Mouse (Mus musculus) CH12.LX (cell line): ENCODE data around the gene Gpat3. TPM values are rescaled to one million over a fixed set of nuclear protein-coding genes. Genes with fewer than 3 reads are reported as not detected.

Experiments
- DNase-seq: peaks from one replicate; pipeline ENCODE4 v3.0.0-alpha.2; 2013; ENCODE audit errors: extremely low read depth
- H3K27ac ChIP-seq: 2 replicates; pipeline ENCODE4 v1.5.1; 2012; ENCODE audit warnings: low read depth, mild to moderate bottlenecking, control low read depth, moderate library complexity; ENCODE audit not compliant: insufficient read depth
- H3K27me3 ChIP-seq: replicated peaks from 2 replicates; pipeline ENCODE3; 2012; ENCODE audit warnings: inconsistent platforms
- H3K36me3 ChIP-seq, 2 experiments: replicated peaks in 1 of 2; 2 replicates each; pipeline versions ENCODE3 to v1.6.1; 2012; ENCODE audit warnings: inconsistent platforms in 1 of 2, low read length in 1 of 2, mild to moderate bottlenecking in 1 of 2, mixed read lengths in 1 of 2, moderate library complexity in 1 of 2; ENCODE audit not compliant: control insufficient read depth in 1 of 2, insufficient read depth in 1 of 2
- H3K4me1 ChIP-seq, 2 experiments: 2 replicates each; pipeline ENCODE4 v1.6.1; 2012; ENCODE audit warnings: inconsistent platforms in 1 of 2, moderate library complexity in 1 of 2; ENCODE audit not compliant: insufficient read depth in 2 of 2, control insufficient read depth in 1 of 2
- H3K4me2 ChIP-seq: 2 replicates; pipeline ENCODE4 v1.6.1; 2012; ENCODE audit warnings: low read depth, mild to moderate bottlenecking, control low read depth; ENCODE audit not compliant: poor library complexity, insufficient read depth, severe bottlenecking
- H3K4me3 ChIP-seq, 3 experiments: fragments of 150-350 bp in 1 of 3; sonication (generic) in 1 of 3; replicated peaks in 1 of 3; 2 replicates each; pipeline versions ENCODE3 to v1.5.1; 2011 to 2012; ENCODE audit warnings: low read depth in 2 of 3, low read length in 2 of 3, mild to moderate bottlenecking in 2 of 3, moderate library complexity in 2 of 3, control low read depth in 1 of 3, improper control_type of control experiment in 1 of 3, inconsistent platforms in 1 of 3, mixed read lengths in 1 of 3; ENCODE audit not compliant: poor library complexity in 1 of 3
- H3K79me2 ChIP-seq: replicated peaks from 2 replicates; pipeline ENCODE4 v1.6.1; 2012; ENCODE audit warnings: mild to moderate bottlenecking, moderate library complexity; ENCODE audit not compliant: control insufficient read depth, poor library complexity, insufficient read depth, severe bottlenecking; ENCODE audit errors: extremely low read depth
- H3K9ac ChIP-seq: 2 replicates; pipeline ENCODE4 v1.6.1; 2012; ENCODE audit warnings: low read depth, mild to moderate bottlenecking, control low read depth, moderate library complexity; ENCODE audit not compliant: insufficient read depth
- H3K9me3 ChIP-seq: replicated peaks from 2 replicates; pipeline ENCODE3; 2012; ENCODE audit warnings: low read length, inconsistent platforms, mixed read lengths
- BHLHE40 ChIP-seq: IDR thresholded peaks from 2 replicates; pipeline ENCODE4 v1.6.1; 2011; ENCODE audit warnings: mild to moderate bottlenecking, low read depth, low read length, improper control_type of control experiment
- E2F4 ChIP-seq: IDR thresholded peaks from 2 replicates; pipeline ENCODE4 v1.6.1; 2011; ENCODE audit warnings: low read depth, low read length, improper control_type of control experiment; ENCODE audit not compliant: insufficient replicate concordance
- ELF1 ChIP-seq: IDR thresholded peaks from 2 replicates; pipeline ENCODE4 v1.6.1; 2014; ENCODE audit warnings: low read depth, mild to moderate bottlenecking, inconsistent platforms, low read length, improper control_type of control experiment
- ETS1 ChIP-seq: conservative IDR thresholded peaks from 2 replicates; pipeline ENCODE4 v1.6.1; 2012; ENCODE audit warnings: low read depth, mild to moderate bottlenecking, inconsistent platforms, low read length, improper control_type of control experiment, moderate library complexity
- GABPA ChIP-seq: IDR thresholded peaks from 2 replicates; pipeline ENCODE4 v1.6.1; 2012; ENCODE audit warnings: low read depth, low read length, improper control_type of control experiment, inconsistent platforms; ENCODE audit not compliant: insufficient replicate concordance
- HCFC1 ChIP-seq: IDR thresholded peaks from 2 replicates; pipeline ENCODE4 v1.6.1; 2012; ENCODE audit warnings: low read depth, mild to moderate bottlenecking, inconsistent platforms, low read length, improper control_type of control experiment
- JUN ChIP-seq: IDR thresholded peaks from 2 replicates; pipeline ENCODE4 v1.6.1; 2011; ENCODE audit warnings: low read depth, mild to moderate bottlenecking, low read length, improper control_type of control experiment, moderate library complexity; ENCODE audit not compliant: insufficient read depth
- JUND ChIP-seq: conservative IDR thresholded peaks from 2 replicates; pipeline ENCODE4 v1.6.1; 2011; ENCODE audit warnings: low read depth, low read length, improper control_type of control experiment
- KAT2A ChIP-seq: IDR thresholded peaks from 2 replicates; pipeline ENCODE4 v1.6.1; 2012; ENCODE audit warnings: low read length, improper control_type of control experiment, inconsistent platforms; ENCODE audit not compliant: insufficient replicate concordance
- MAFK ChIP-seq: IDR thresholded peaks from 2 replicates; pipeline ENCODE4 v1.6.1; 2011; ENCODE audit warnings: low read length, improper control_type of control experiment; ENCODE audit not compliant: insufficient replicate concordance
- MAZ ChIP-seq: IDR thresholded peaks from 2 replicates; pipeline ENCODE4 v1.6.1; 2012; ENCODE audit warnings: low read depth, mild to moderate bottlenecking, inconsistent platforms, low read length, improper control_type of control experiment, moderate library complexity
- MEF2A ChIP-seq: IDR thresholded peaks from 2 replicates; pipeline ENCODE4 v1.6.1; 2014; ENCODE audit warnings: low read depth, mild to moderate bottlenecking, inconsistent platforms, low read length, improper control_type of control experiment, borderline replicate concordance
- PAX5 ChIP-seq: IDR thresholded peaks from 2 replicates; pipeline ENCODE4 v1.6.1; 2012; ENCODE audit warnings: low read length, inconsistent platforms, mixed read lengths
- RCOR1 ChIP-seq: conservative IDR thresholded peaks from 2 replicates; pipeline ENCODE4 v1.6.1; 2012; ENCODE audit warnings: low read depth, mild to moderate bottlenecking, inconsistent platforms, low read length, improper control_type of control experiment
- SIN3A ChIP-seq: IDR thresholded peaks from 2 replicates; pipeline ENCODE4 v1.6.1; 2012; ENCODE audit warnings: low read length, improper control_type of control experiment, inconsistent platforms
- SMC3 ChIP-seq: IDR thresholded peaks from 2 replicates; pipeline ENCODE4 v1.6.1; 2011; ENCODE audit warnings: low read depth, low read length, improper control_type of control experiment
- TBP ChIP-seq: conservative IDR thresholded peaks from 2 replicates; pipeline ENCODE4 v1.6.1; 2011; ENCODE audit warnings: low read depth, low read length, improper control_type of control experiment
- TCF12 ChIP-seq: IDR thresholded peaks from 2 replicates; pipeline ENCODE4 v1.6.1; 2014; ENCODE audit warnings: low read depth, mild to moderate bottlenecking, inconsistent platforms, low read length, improper control_type of control experiment
- UBTF ChIP-seq: IDR thresholded peaks from 2 replicates; pipeline ENCODE4 v1.6.1; 2012; ENCODE audit warnings: low read depth, mild to moderate bottlenecking, inconsistent platforms, low read length, improper control_type of control experiment, moderate library complexity
- USF2 ChIP-seq: conservative IDR thresholded peaks from 2 replicates; pipeline ENCODE4 v1.6.1; 2011; ENCODE audit warnings: low read depth, low read length, improper control_type of control experiment
- ZC3H11A ChIP-seq: IDR thresholded peaks from 2 replicates; pipeline ENCODE4 v1.6.1; 2012; ENCODE audit warnings: low read depth, mild to moderate bottlenecking, inconsistent platforms, low read length, improper control_type of control experiment
- ZKSCAN1 ChIP-seq: IDR thresholded peaks from 2 replicates; pipeline ENCODE4 v1.6.1; 2012; ENCODE audit warnings: low read depth, inconsistent platforms, low read length, improper control_type of control experiment, borderline replicate concordance
- ZNF384 ChIP-seq: IDR thresholded peaks from 2 replicates; pipeline ENCODE4 v1.6.1; 2012; ENCODE audit warnings: low read depth, low read length, improper control_type of control experiment, inconsistent platforms
- dilution Hi-C: fragments of 300-500 bp; cut with MboI; formaldehyde crosslinking; loops from 2 replicates; pipeline ENCODE4 v1.14.3; 2020; ENCODE audit warnings: low sequenced_read_pairs; ENCODE audit not compliant: extremely low pct_unique_long_range_greater_than_20kb, extremely low pct_ligation_motif_present
- in situ Hi-C: fragments of 300-500 bp; cut with MboI; formaldehyde crosslinking; loops from 3 replicates; pipeline ENCODE4 v1.14.3; 2019; ENCODE audit warnings: low sequenced_read_pairs, low pct_ligation_motif_present, low pct_unique_long_range_greater_than_20kb, mixed read lengths
- polyA plus RNA-seq: library from polyadenylated mRNA; unstranded; fragments of >175 nt; gene quantifications from 2 replicates; pipeline ENCODE4 v1.2.1, GENCODE M21; 2012; ENCODE audit warnings: low read depth; ENCODE audit not compliant: insufficient read length
- total RNA-seq, 2 experiments: library from RNA; depleted of rRNA; stranded (reverse); fragments of 300-350 nt in 1 of 2; fragments of >200 nt in 1 of 2; gene quantifications; 2 replicates each; pipeline ENCODE4 v1.2.3; 2012 to 2014

The Gpat3 gene
- total and polyA plus RNA-seq, 3 experiments, result 0.68 to 1.5 (median 1.2) TPM

DNA sequence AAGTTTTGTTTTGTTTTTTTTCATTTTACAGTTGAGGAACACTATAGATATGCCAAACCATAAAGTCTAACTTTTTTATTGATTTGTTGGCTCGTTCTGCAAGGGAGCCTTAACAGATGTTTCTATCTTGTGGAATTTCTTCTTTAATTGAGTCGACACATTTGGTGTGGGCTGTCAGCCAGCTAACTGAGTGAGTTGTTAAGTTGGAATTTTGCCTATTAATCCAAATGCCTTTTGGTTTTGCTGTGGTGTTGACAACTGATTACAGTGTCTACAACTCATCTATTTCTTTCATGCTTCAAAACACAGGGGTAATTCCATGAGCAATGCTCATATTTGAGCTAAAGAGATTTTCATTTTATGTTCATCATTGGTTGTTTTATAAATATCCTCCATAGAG is 20.7 kb downstream of the Gpat3 start:
- DNase-seq, result no peak
- Histone ChIP-seq H3K9me3 (peaks cover 4% of the 10 kb centered on the region), H3K9ac (no peak overlapping the region), H3K27ac (no peak overlapping the region), H3K27me3 (no peaks in the 10 kb centered on the region)
- TF ChIP-seq ZC3H11A (no peak), TCF12 (no peak), KAT2A (no peak), ZNF384 (no peak), PAX5 (no peak), USF2 (no peak), MEF2A (no peak), BHLHE40 (no peak), RCOR1 (no peak), TBP (no peak), ZKSCAN1 (no peak), HCFC1 (no peak)
- TF ChIP-seq, all 38 proteins: peak for 0
- dilution Hi-C loops (no loop called here), in situ Hi-C loops (no loop called here)
- Histone ChIP-seq H3K4me2 (no peak overlapping the region), H3K79me2 (no peaks in the 10 kb centered on the region), H3K4me3 (no peak overlapping the region), H3K36me3 (no peaks in the 10 kb centered on the region), H3K4me1 (peaks cover 3 to 5% of the 10 kb centered on the region in 2 experiments; a peak in 2 of 4 replicates)

DNA sequence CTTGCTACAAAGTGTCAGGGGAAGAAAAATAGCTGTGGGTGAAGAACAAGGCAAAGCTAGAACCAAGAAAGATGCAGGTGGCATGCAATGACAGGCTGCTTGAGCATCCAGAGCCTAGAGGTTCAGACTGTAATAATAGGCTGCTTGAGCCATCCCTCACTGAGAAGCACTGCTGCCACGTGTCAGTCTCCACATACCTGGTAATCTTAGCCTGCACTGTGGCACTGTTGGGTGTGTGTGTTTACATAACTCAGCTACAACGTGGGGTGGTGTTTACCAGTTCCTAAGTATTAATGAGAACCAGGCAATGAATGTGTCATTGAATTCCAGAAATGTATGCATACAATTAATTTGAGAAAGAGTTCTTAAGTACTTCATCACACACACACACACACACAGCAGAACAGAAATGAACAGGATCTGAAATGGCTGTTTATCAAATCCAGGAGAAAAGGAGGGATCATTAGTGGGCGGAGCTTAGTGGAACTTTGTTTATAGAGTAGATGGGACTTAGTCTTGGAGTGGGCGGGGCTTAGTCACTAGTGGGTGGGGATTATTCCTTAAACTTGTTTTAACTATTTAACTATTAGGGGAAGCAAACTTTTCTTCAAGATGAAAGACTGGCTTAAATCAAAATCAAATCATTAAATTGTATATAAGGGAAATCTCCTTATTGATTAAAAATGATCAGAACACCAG is 23.8 kb downstream of the Gpat3 start:
- Histone ChIP-seq H3K9ac (no peak overlapping the region), H3K36me3 (no peaks in the 10 kb centered on the region), H3K27me3 (no peaks in the 10 kb centered on the region), H3K79me2 (no peaks in the 10 kb centered on the region), H3K9me3 (peaks cover 4% of the 10 kb centered on the region), H3K4me3 (no peak overlapping the region), H3K4me1 (peaks cover 7 to 14% of the 10 kb centered on the region in 2 experiments; a peak in 3 of 4 replicates), H3K27ac (no peak overlapping the region), H3K4me2 (no peak overlapping the region)
- in situ Hi-C loops, result no loop called here
- dilution Hi-C loops, result no loop called here
- TF ChIP-seq JUN (no peak), UBTF (no peak), E2F4 (no peak), TBP (no peak), MEF2A (no peak), JUND (no peak), MAFK (no peak), TCF12 (no peak), MAZ (no peak), SMC3 (no peak), ELF1 (no peak), SIN3A (no peak), USF2 (no peak), ZKSCAN1 (no peak), PAX5 (no peak), BHLHE40 (no peak), ETS1 (no peak), GABPA (no peak)
- no peak for DNase-seq
